Mouse (Mus musculus): ENCODE results near the gene Sgo2a. TPM values are rescaled to one million over a fixed set of nuclear protein-coding genes. Genes with fewer than 3 reads are reported as not detected.
A peak's percentile ranks its signal among the peaks of the same experiment; 100 is the strongest.

Gene Sgo2a
- polyA plus RNA-seq, 1 experiment from 2014 or later, result 3.4 TPM

- no peaks in the 10 kb centered on the region for H3K4me1 ChIP-seq (ENCODE audit: control insufficient read depth, insufficient read depth, low read depth, low read length)
- H3K4me2 ChIP-seq (ENCODE audit: low read length), result no peak overlapping the region
- no peak overlapping the region for H3K4me3 ChIP-seq (ENCODE audit: low read length)
- no peaks in the 10 kb centered on the region for H3K9me3 ChIP-seq (ENCODE audit: control insufficient read depth, low read length)
- no peaks in the 10 kb centered on the region for H3K36me3 ChIP-seq (ENCODE audit: control insufficient read depth, insufficient read depth, low read length)
- 84% methylated on average over 9 of the region's 9 CpGs for WGBS
- no peak overlapping the region for H3K27ac ChIP-seq (ENCODE audit: low read depth, low read length)
- H3K27me3 ChIP-seq (replicated peaks; ENCODE audit: control insufficient read depth, insufficient read depth, low read length), result no peaks in the 10 kb centered on the region
- no peak for ATAC-seq
- H3K9ac ChIP-seq (ENCODE audit: low read depth, low read length), result no peak overlapping the region
These were observed 75.2 kb downstream of the Sgo2a start for GRCm38 (mm10) chr1:58071006-58071405.

- H3K4me2 ChIP-seq (ENCODE audit: low read length), result no peak overlapping the region
- H3K4me1 ChIP-seq (ENCODE audit: control insufficient read depth, insufficient read depth, low read depth, low read length), result no peaks in the 10 kb centered on the region
- H3K27me3 ChIP-seq (replicated peaks; ENCODE audit: control insufficient read depth, insufficient read depth, low read length), result no peaks in the 10 kb centered on the region
- H3K27ac ChIP-seq (ENCODE audit: low read depth, low read length), result no peak overlapping the region
- ATAC-seq, result no peak
- no peak overlapping the region for H3K9ac ChIP-seq (ENCODE audit: low read depth, low read length)
- 98% methylated on average over 1 of the region's 1 CpGs for WGBS
- H3K4me3 ChIP-seq (ENCODE audit: low read length), result no peak overlapping the region
- H3K36me3 ChIP-seq (ENCODE audit: control insufficient read depth, insufficient read depth, low read length), result no peaks in the 10 kb centered on the region
- no peaks in the 10 kb centered on the region for H3K9me3 ChIP-seq (ENCODE audit: control insufficient read depth, low read length)
These were observed 75.7 kb downstream of the Sgo2a start for GRCm38 (mm10) chr1:58071509-58071908.

GRCm38 (mm10) chr1:58072416-58072815 is 76.6 kb downstream of the Sgo2a start:
- Histone ChIP-seq H3K4me1 (ENCODE audit: control insufficient read depth, insufficient read depth, low read depth, low read length) (no peaks in the 10 kb centered on the region), H3K9ac (ENCODE audit: low read depth, low read length) (no peak overlapping the region), H3K27ac (ENCODE audit: low read depth, low read length) (no peak overlapping the region), H3K4me2 (ENCODE audit: low read length) (no peak overlapping the region), H3K36me3 (ENCODE audit: control insufficient read depth, insufficient read depth, low read length) (no peaks in the 10 kb centered on the region), H3K4me3 (ENCODE audit: low read length) (no peak overlapping the region), H3K27me3 (replicated peaks; ENCODE audit: control insufficient read depth, insufficient read depth, low read length) (no peaks in the 10 kb centered on the region), H3K9me3 (ENCODE audit: control insufficient read depth, low read length) (no peaks in the 10 kb centered on the region)
- ATAC-seq, result 0 out of 2 replicates have a peak, but pooled peaks have one; percentile 30
- 59% methylated on average over 2 of the region's 2 CpGs for WGBS

- ATAC-seq, result no peak
- WGBS, result 79% methylated on average over 12 of the region's 12 CpGs
- H3K9me3 ChIP-seq (ENCODE audit: control insufficient read depth, low read length), result no peaks in the 10 kb centered on the region
These were observed 77.4 kb downstream of the Sgo2a start for GRCm38 (mm10) chr1:58072991-58073730.

GRCm38 (mm10) chr1:58074266-58074665 is 78.5 kb downstream of the Sgo2a start:
- Histone ChIP-seq H3K27ac (ENCODE audit: low read depth, low read length) (no peak overlapping the region), H3K9ac (ENCODE audit: low read depth, low read length) (no peak overlapping the region), H3K4me1 (ENCODE audit: control insufficient read depth, insufficient read depth, low read depth, low read length) (no peaks in the 10 kb centered on the region), H3K9me3 (ENCODE audit: control insufficient read depth, low read length) (no peaks in the 10 kb centered on the region), H3K27me3 (replicated peaks; ENCODE audit: control insufficient read depth, insufficient read depth, low read length) (no peaks in the 10 kb centered on the region), H3K36me3 (ENCODE audit: control insufficient read depth, insufficient read depth, low read length) (no peaks in the 10 kb centered on the region), H3K4me2 (ENCODE audit: low read length) (no peak overlapping the region), H3K4me3 (ENCODE audit: low read length) (no peak overlapping the region)
- no peak for ATAC-seq
- 93% methylated on average over 2 of the region's 2 CpGs for WGBS

More at GRCm38 (mm10) chr1:58072991-58073730, 77.4 kb downstream of the Sgo2a start:
- Histone ChIP-seq H3K4me1 (ENCODE audit: control insufficient read depth, insufficient read depth, low read depth, low read length) (no peaks in the 10 kb centered on the region), H3K27me3 (replicated peaks; ENCODE audit: control insufficient read depth, insufficient read depth, low read length) (no peaks in the 10 kb centered on the region), H3K4me3 (ENCODE audit: low read length) (no peak overlapping the region), H3K27ac (ENCODE audit: low read depth, low read length) (no peak overlapping the region), H3K9ac (ENCODE audit: low read depth, low read length) (no peak overlapping the region), H3K4me2 (ENCODE audit: low read length) (no peak overlapping the region), H3K36me3 (ENCODE audit: control insufficient read depth, insufficient read depth, low read length) (no peaks in the 10 kb centered on the region)

Other genes with a start within 250 kb of the Sgo2a start
- 79.2 and 89.1 TPM in 2 replicates for gene Spats2l, start 221.8 kb upstream of the Sgo2a start, polyA plus RNA-seq (2015; fragmentation: Nextera tagmentation; extraction: Ambion mirVana)
- gene Kctd18, start 23.0 kb downstream of the Sgo2a start, polyA plus RNA-seq (2015; fragmentation: Nextera tagmentation; extraction: Ambion mirVana), result 27.8 and 27.9 TPM in 2 replicates
- 0.36 and 0.50 TPM in 2 replicates for gene Aox1, start 34.0 kb downstream of the Sgo2a start, polyA plus RNA-seq (2015; fragmentation: Nextera tagmentation; extraction: Ambion mirVana)
- gene Aox3, start 117.2 kb downstream of the Sgo2a start, polyA plus RNA-seq (2015; fragmentation: Nextera tagmentation; extraction: Ambion mirVana), result 0.37 and 0.38 TPM in 2 replicates
- gene Aox4, start 214.4 kb downstream of the Sgo2a start, polyA plus RNA-seq (2015; fragmentation: Nextera tagmentation; extraction: Ambion mirVana), result 0.29 and 0.59 TPM in 2 replicates